Mouse (Mus musculus) midbrain, postnatal 0 days (tissue): ENCODE measurements around the gene Ube2v1. TPM values are rescaled to one million over a fixed set of nuclear protein-coding genes. Genes with fewer than 3 reads are reported as not detected.
A peak's percentile ranks its signal among the peaks of the same experiment; 100 is the strongest.

Experiments used
- ATAC-seq: fragments of 200-750 bp; cut with Nextera tagmentation; 2 replicates; pipeline ENCODE4 v1.8.0; 2017; ENCODE audit warnings: moderate number of reproducible peaks, mild to moderate bottlenecking, moderate TSS enrichment, moderate library complexity; ENCODE audit not compliant: low FRiP score
- DNase-seq: peaks from one replicate; pipeline ENCODE4 v3.0.0-alpha.2; 2015; ENCODE audit warnings: low spot score
- H3K27ac ChIP-seq: fragments of 300-500 bp; sonication (generic); 2 replicates; pipeline ENCODE4 v1.5.1; 2014; ENCODE audit warnings: low read depth, mild to moderate bottlenecking, low read length, mixed read lengths
- H3K27me3 ChIP-seq: fragments of 300-500 bp; sonication (generic); 2 replicates; pipeline ENCODE4 v1.6.1; 2014; ENCODE audit warnings: low read length, control low read depth, mixed read lengths; ENCODE audit not compliant: insufficient read depth
- H3K36me3 ChIP-seq: fragments of 300-500 bp; sonication (generic); 2 replicates; pipeline ENCODE4 v1.6.1; 2014; ENCODE audit warnings: low read length, control low read depth, mixed read lengths; ENCODE audit not compliant: insufficient read depth
- H3K4me1 ChIP-seq: fragments of 300-500 bp; sonication (generic); 2 replicates; pipeline ENCODE4 v1.6.1; 2014; ENCODE audit warnings: mild to moderate bottlenecking, control low read depth, antibody characterized with exemption, low read length, mixed read lengths; ENCODE audit not compliant: insufficient read depth
- H3K4me2 ChIP-seq: fragments of 300-500 bp; sonication (generic); 2 replicates; pipeline ENCODE4 v1.6.1; 2014; ENCODE audit warnings: low read depth, mild to moderate bottlenecking, low read length, mixed read lengths; ENCODE audit not compliant: poor library complexity, severe bottlenecking
- H3K4me3 ChIP-seq: fragments of 300-500 bp; sonication (generic); 2 replicates; pipeline ENCODE4 v1.5.1; 2014; ENCODE audit warnings: low read depth, mild to moderate bottlenecking, low read length, moderate library complexity
- H3K9ac ChIP-seq: fragments of 300-500 bp; sonication (generic); replicated peaks from 2 replicates; pipeline ENCODE4 v1.6.1; 2014; ENCODE audit warnings: mild to moderate bottlenecking, low read length, moderate library complexity, mixed read lengths; ENCODE audit not compliant: poor library complexity, severe bottlenecking
- H3K9me3 ChIP-seq: fragments of 300-500 bp; sonication (generic); 2 replicates; pipeline ENCODE4 v1.6.1; 2016; ENCODE audit warnings: low read length, control low read depth
- CTCF ChIP-seq: IDR thresholded peaks from 2 replicates; pipeline ENCODE4 v1.5.1; 2016; ENCODE audit warnings: antibody characterized with exemption, mild to moderate bottlenecking
- WGBS: fragments of 180-500 bp; shearing (Covaris S2); extraction: QIAGEN DNeasy Blood & Tissue Kit; methylation state at CpG from one replicate; pipeline ENCODE4 v1.1.7; 2014; 5-methylcytosine and 5-hydroxymethylcytosine counted together
- polyA plus RNA-seq: library from polyadenylated mRNA; unstranded; fragments of >200 nt; fragmentation: Nextera tagmentation; extraction: Ambion mirVana; gene quantifications from 2 replicates; pipeline ENCODE4 v1.2.1, GENCODE M21; 2015
- total RNA-seq: library from RNA; depleted of rRNA; stranded (reverse); fragments of >200 nt; gene quantifications from 2 replicates; pipeline ENCODE4 v1.2.3, GENCODE M21; 2014

The Ube2v1 gene
- total and polyA plus RNA-seq, 2 experiments from 2014 or later = 233 to 402 TPM

DNA sequence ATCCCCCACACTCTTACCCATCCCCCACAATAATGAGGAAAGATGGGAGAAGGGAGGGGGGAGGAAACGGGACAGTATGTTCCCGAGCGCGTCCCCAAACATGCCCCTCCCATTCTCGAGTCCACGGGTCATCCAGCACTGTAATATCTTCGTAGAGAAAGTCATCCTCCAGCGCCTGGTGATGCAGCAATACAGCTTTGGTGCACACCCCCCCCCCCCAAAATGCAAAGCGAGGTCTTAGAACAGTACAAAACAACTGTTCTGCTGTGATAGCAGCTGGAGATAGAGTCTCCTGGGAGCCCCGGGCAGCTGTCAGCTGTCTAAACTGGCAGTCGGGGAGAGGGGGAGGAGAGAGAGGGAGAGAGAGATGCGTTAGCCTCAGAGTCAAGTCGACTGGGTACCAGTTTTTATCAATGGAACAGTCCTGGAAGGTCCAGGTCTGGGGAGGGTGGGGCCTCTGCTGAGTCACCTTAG lies 40.4 kb upstream of the Ube2v1 start:
- Histone ChIP-seq H3K27ac (no peak overlapping the region), H3K27me3 (no peaks in the 10 kb centered on the region), H3K9ac (no peak overlapping the region), H3K36me3 (no peaks in the 10 kb centered on the region), H3K4me3 (no peak overlapping the region), H3K4me2 (peak overlapping the region; percentile 24; the same call in 1 of the 2 replicates), H3K4me1 (no peaks in the 10 kb centered on the region), H3K9me3 (no peaks in the 10 kb centered on the region)
- DNase-seq = peak; percentile 47
- TF ChIP-seq CTCF = no peak
- WGBS = 25% methylated on average over 13 of the region's 13 CpGs
- ATAC-seq = 0 out of 2 replicates have a peak, but pooled peaks have one; percentile 34

DNA sequence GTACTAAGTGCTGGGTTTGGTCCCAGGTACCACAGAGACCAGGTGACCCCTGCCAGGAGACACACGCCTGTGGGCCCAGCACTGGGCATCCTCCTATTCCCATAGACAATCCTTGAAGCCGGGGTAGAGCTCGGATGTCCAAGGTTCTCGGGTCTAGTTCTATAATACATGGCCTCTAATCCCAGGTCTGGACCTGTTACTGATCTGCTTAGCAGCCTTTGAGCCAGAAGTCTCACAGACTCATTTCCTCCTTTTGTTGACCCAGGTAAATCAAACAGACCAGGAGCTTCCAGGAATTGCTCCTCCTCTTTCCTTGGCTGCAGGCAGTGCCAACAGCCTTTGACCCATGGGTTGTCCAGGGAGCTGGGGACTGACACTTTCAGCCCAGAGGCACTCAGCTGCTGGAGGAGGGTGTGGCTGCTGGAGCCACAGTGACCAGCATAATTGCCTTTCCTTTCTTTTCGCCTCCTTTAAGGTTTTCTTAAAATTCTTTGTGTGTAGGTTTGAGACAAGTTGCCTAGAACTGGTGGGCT lies 39.3 kb upstream of the Ube2v1 start:
- no peak for TF ChIP-seq CTCF
- Histone ChIP-seq H3K27ac (no peak overlapping the region), H3K9me3 (no peaks in the 10 kb centered on the region), H3K27me3 (no peaks in the 10 kb centered on the region), H3K4me2 (no peak overlapping the region), H3K36me3 (no peaks in the 10 kb centered on the region), H3K4me3 (no peak overlapping the region), H3K4me1 (no peaks in the 10 kb centered on the region), H3K9ac (no peak overlapping the region)
- ATAC-seq (no peak), DNase-seq (no peak)
- WGBS = 90% methylated on average over 5 of the region's 5 CpGs

DNA sequence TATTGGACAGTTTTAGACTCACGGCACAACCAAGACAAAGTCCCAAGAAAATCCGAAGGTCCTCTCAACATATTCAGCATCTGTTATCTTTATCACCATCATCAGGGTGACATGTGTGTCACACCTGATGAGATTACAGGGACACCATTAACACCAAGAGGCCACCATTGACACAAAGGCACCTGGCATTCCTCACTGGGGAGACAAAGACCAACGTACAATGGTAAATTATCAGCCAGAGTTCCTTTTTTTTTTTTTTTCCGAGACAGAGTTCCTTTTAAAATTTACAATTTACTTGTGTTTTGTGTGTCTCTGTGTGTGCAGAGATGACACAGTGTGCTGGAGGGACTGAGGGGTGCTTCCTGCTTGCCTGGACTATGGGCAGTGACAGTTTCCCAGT lies 37.5 kb upstream of the Ube2v1 start:
- Histone ChIP-seq H3K9me3 (no peaks in the 10 kb centered on the region), H3K36me3 (no peaks in the 10 kb centered on the region), H3K4me1 (no peaks in the 10 kb centered on the region), H3K4me2 (no peak overlapping the region), H3K27ac (no peak overlapping the region), H3K27me3 (no peaks in the 10 kb centered on the region), H3K9ac (no peak overlapping the region), H3K4me3 (no peak overlapping the region)
- WGBS = 63% methylated on average over 4 of the region's 4 CpGs
- ATAC-seq = no peak
- TF ChIP-seq CTCF = no peak
- DNase-seq = no peak

DNA sequence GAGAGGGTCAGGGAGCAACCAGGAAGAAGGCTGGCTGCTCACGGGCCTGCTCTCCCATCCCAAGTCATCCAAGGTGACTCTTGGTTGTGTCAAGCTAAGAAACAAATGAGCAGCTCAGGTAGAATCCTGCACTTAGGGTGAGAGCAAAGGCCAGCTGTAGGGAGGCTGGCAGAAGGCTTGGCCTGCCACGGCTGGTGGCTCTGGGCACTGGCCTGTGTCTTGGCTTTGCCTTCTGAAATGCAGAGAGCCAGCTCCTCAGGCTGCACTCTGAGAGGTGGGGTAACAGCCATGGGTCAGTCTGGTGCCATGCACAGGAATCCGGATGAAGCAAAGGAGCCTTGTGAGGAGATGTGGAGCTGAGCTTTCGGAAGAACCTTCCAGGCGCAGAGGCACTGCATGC lies 36.5 kb upstream of the Ube2v1 start:
- TF ChIP-seq CTCF = no peak
- 94% methylated on average over 5 of the region's 5 CpGs for WGBS

DNA sequence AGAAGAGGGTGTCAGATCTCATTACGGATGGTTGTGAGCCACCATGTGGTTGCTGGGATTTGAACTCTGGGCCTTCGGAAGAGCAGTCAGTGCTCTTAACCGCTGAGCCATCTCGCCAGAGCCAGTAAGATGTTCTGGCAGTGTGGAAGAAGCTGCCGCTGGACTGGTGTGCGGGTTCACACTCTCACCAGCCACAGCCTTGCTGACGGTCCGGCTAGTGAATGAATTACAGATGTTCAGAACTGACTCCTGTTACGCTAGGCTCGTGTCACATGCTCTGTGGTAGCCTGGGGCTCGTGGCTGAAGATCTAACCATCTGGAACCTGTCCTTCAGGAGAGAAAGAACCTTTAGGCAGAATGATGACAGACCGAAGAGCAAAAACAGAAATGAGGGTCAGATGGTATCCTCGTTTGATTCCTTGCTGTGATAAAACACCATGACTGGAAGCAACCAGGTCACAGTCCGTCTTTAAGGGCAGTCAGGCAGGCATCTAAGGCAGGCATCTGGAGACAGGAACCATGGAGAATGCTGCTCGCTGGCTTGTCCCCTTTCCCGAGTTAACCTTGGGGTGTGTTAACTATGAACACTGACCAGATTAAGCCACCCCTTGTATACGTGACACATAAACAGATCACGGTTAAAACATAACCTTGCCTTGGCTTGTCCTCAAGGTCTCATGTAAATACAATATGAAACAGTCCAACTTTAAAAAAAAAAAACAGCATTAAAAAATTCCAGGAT lies 34.2 kb upstream of the Ube2v1 start:
- no peak for ATAC-seq
- H3K27me3 ChIP-seq = no peaks in the 10 kb centered on the region
- H3K36me3 ChIP-seq = no peaks in the 10 kb centered on the region
- no peaks in the 10 kb centered on the region for H3K9me3 ChIP-seq
- TF ChIP-seq CTCF = no peak
- DNase-seq = no peak
- no peak overlapping the region for H3K27ac ChIP-seq
- H3K4me3 ChIP-seq = no peak overlapping the region
- H3K9ac ChIP-seq = no peak overlapping the region
- 85% methylated on average over 18 of the region's 18 CpGs for WGBS
- H3K4me1 ChIP-seq = no peaks in the 10 kb centered on the region
- no peak overlapping the region for H3K4me2 ChIP-seq

More for the DNA sequence above, 36.5 kb upstream of the Ube2v1 start:
- Histone ChIP-seq H3K4me2 (no peak overlapping the region), H3K36me3 (no peaks in the 10 kb centered on the region), H3K4me3 (no peak overlapping the region), H3K27me3 (no peaks in the 10 kb centered on the region), H3K4me1 (no peaks in the 10 kb centered on the region), H3K27ac (no peak overlapping the region), H3K9me3 (no peaks in the 10 kb centered on the region), H3K9ac (no peak overlapping the region)
- no peak for ATAC-seq
- DNase-seq = no peak

DNA sequence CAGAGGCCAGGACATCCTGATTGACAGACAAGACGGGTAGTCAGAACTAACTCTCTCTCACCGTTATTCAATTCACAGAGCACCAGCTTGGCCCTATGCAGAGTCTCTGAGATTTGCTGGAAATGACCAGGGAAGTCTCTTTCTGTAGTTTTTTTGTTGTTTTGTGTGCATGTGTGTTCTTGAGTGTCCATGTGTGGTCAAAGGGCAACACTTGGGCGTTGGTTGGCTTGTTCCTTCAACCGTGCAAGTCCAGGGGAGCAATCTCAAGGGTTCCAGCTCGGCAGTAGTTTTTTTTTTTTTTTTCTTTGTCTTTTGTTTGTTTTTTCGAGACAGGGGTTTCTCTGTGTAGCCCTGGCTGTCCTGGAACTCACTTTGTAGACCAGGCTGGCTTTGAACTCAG lies 30.8 kb upstream of the Ube2v1 start:
- Histone ChIP-seq H3K4me3 (no peak overlapping the region), H3K27me3 (no peaks in the 10 kb centered on the region), H3K4me1 (peaks cover 11% of the 10 kb centered on the region), H3K4me2 (no peak overlapping the region), H3K36me3 (0 out of 2 replicates have a peak, but pooled peaks cover 3% of the 10 kb centered on the region), H3K9me3 (no peaks in the 10 kb centered on the region), H3K27ac (no peak overlapping the region), H3K9ac (no peak overlapping the region)
- TF ChIP-seq CTCF = no peak
- ATAC-seq (no peak), DNase-seq (no peak)
- 64% methylated on average over 6 of the region's 6 CpGs for WGBS
